Mouse (Mus musculus) intestine, embryonic 16.5 days (tissue): ENCODE data around the gene Sgta. TPM values are rescaled to one million over a fixed set of nuclear protein-coding genes. Genes with fewer than 3 reads are reported as not detected.

Experiments used
- ATAC-seq: fragments of 200-750 bp; cut with Nextera tagmentation; 2 replicates; pipeline ENCODE4 v1.8.0; 2017; ENCODE audit warnings: moderate TSS enrichment, moderate library complexity
- H3K27ac ChIP-seq: fragments of 300-500 bp; sonication (generic); 2 replicates; pipeline ENCODE4 v1.5.1; 2014; ENCODE audit warnings: mild to moderate bottlenecking, low read length
- H3K27me3 ChIP-seq: fragments of 300-500 bp; sonication (generic); replicated peaks from 2 replicates; pipeline ENCODE4 v1.6.1; 2014; ENCODE audit warnings: low read length, control low read depth, mixed read lengths; ENCODE audit not compliant: control insufficient read depth, insufficient read depth
- H3K36me3 ChIP-seq: fragments of 300-500 bp; sonication (generic); 2 replicates; pipeline ENCODE4 v1.6.1; 2014; ENCODE audit warnings: low read length, control low read depth; ENCODE audit not compliant: control insufficient read depth, insufficient read depth
- H3K4me1 ChIP-seq: fragments of 300-500 bp; sonication (generic); 2 replicates; pipeline ENCODE4 v1.6.1; 2014; ENCODE audit warnings: low read length, control low read depth, mixed read lengths; ENCODE audit not compliant: control insufficient read depth, insufficient read depth
- H3K4me2 ChIP-seq: fragments of 300-500 bp; sonication (generic); 2 replicates; pipeline ENCODE4 v1.6.1; 2014; ENCODE audit warnings: low read depth, low read length, control low read depth
- H3K4me3 ChIP-seq: fragments of 300-500 bp; sonication (generic); 2 replicates; pipeline ENCODE4 v1.5.1; 2014; ENCODE audit warnings: mild to moderate bottlenecking, low read length
- H3K9ac ChIP-seq: fragments of 300-500 bp; sonication (generic); 2 replicates; pipeline ENCODE4 v1.6.1; 2014; ENCODE audit warnings: low read depth, low read length
- H3K9me3 ChIP-seq: fragments of 300-500 bp; sonication (generic); 2 replicates; pipeline ENCODE4 v1.6.1; 2016; ENCODE audit warnings: low read length, control low read depth; ENCODE audit not compliant: control insufficient read depth
- WGBS: fragments of 180-500 bp; shearing (Covaris S2); extraction: QIAGEN DNeasy Blood & Tissue Kit; methylation state at CpG from one replicate; pipeline ENCODE4 v1.1.7; 2014; 5-methylcytosine and 5-hydroxymethylcytosine counted together
- microRNA-seq: library from miRNA; unstranded; fragments of <30 nt; microRNA quantifications from one replicate; pipeline ENCODE4, GENCODE M21; 2016
- polyA plus RNA-seq: library from polyadenylated mRNA; unstranded; fragments of >200 nt; fragmentation: Nextera tagmentation; extraction: Ambion mirVana; gene quantifications from 2 replicates; pipeline ENCODE4 v1.2.1, GENCODE M21; 2015

Gene Sgta
- polyA plus RNA-seq, 1 experiment from 2014 or later: 204 TPM

- WGBS: 16% methylated on average over 12 of the region's 12 CpGs
- no peak overlapping the region for H3K4me2 ChIP-seq
Observed at GRCm38 (mm10) chr10:80998778-80999177, 61.2 kb downstream of the Sgta start.

GRCm38 (mm10) chr10:80998021-80998420, 62.0 kb downstream of the Sgta start:
- peaks cover 6% of the 10 kb centered on the region for H3K4me1 ChIP-seq
- no peak overlapping the region for H3K4me2 ChIP-seq
- H3K9ac ChIP-seq: no peak overlapping the region
- no peaks in the 10 kb centered on the region for H3K9me3 ChIP-seq
- ATAC-seq: no peak
- peaks cover 11% of the 10 kb centered on the region; the same call in 1 of the 2 replicates for H3K27me3 ChIP-seq
- 46% methylated on average over 14 of the region's 14 CpGs for WGBS
- H3K4me3 ChIP-seq: no peak overlapping the region
- no peak overlapping the region for H3K27ac ChIP-seq
- H3K36me3 ChIP-seq: no peaks in the 10 kb centered on the region

More at GRCm38 (mm10) chr10:80998778-80999177, 61.2 kb downstream of the Sgta start:
- Histone ChIP-seq H3K4me3 (no peak overlapping the region), H3K36me3 (no peaks in the 10 kb centered on the region), H3K4me1 (peaks cover 6% of the 10 kb centered on the region), H3K9ac (no peak overlapping the region), H3K27ac (no peak overlapping the region), H3K9me3 (no peaks in the 10 kb centered on the region), H3K27me3 (peaks cover 11% of the 10 kb centered on the region; the same call in 1 of the 2 replicates)
- ATAC-seq: peak; percentile 44; the same call in 1 of the 2 replicates

GRCm38 (mm10) chr10:80997332-80997731, 62.6 kb downstream of the Sgta start:
- H3K4me3 ChIP-seq: no peak overlapping the region
- peaks cover 6% of the 10 kb centered on the region for H3K4me1 ChIP-seq
- no peaks in the 10 kb centered on the region for H3K36me3 ChIP-seq
- H3K9me3 ChIP-seq: no peaks in the 10 kb centered on the region
- ATAC-seq: no peak
- no peak overlapping the region for H3K27ac ChIP-seq
- no peak overlapping the region for H3K9ac ChIP-seq
- 85% methylated on average over 8 of the region's 8 CpGs for WGBS
- H3K4me2 ChIP-seq: no peak overlapping the region
- peaks cover 11% of the 10 kb centered on the region; the same call in 1 of the 2 replicates for H3K27me3 ChIP-seq

- 94% methylated on average over 8 of the region's 8 CpGs for WGBS
- Histone ChIP-seq H3K9ac (no peak overlapping the region), H3K9me3 (no peaks in the 10 kb centered on the region), H3K27ac (no peak overlapping the region), H3K4me2 (no peak overlapping the region), H3K36me3 (no peaks in the 10 kb centered on the region), H3K4me1 (peaks cover 6% of the 10 kb centered on the region), H3K27me3 (peaks cover 11% of the 10 kb centered on the region; the same call in 1 of the 2 replicates), H3K4me3 (no peak overlapping the region)
- no peak for ATAC-seq
Observed at GRCm38 (mm10) chr10:80996501-80996900, 63.5 kb downstream of the Sgta start.

GRCm38 (mm10) chr10:80995091-80995632, 64.8 kb downstream of the Sgta start:
- peak; percentile 24; the same call in 1 of the 2 replicates for ATAC-seq
- H3K9ac ChIP-seq: peak overlapping the region; percentile 35

GRCm38 (mm10) chr10:80994621-80995020, 65.4 kb downstream of the Sgta start:
- Histone ChIP-seq H3K4me1 (peaks cover 4% of the 10 kb centered on the region), H3K27ac (no peak overlapping the region), H3K36me3 (no peaks in the 10 kb centered on the region), H3K27me3 (peaks cover 11% of the 10 kb centered on the region; the same call in 1 of the 2 replicates), H3K9ac (no peak overlapping the region; the same call in 1 of the 2 replicates), H3K9me3 (no peaks in the 10 kb centered on the region), H3K4me3 (no peak overlapping the region), H3K4me2 (no peak overlapping the region)
- ATAC-seq: 0 out of 2 replicates have a peak, but pooled peaks have one; percentile 21
- WGBS: 50% methylated on average over 4 of the region's 4 CpGs

More at GRCm38 (mm10) chr10:80995091-80995632, 64.8 kb downstream of the Sgta start:
- H3K9me3 ChIP-seq: no peaks in the 10 kb centered on the region
- 0 out of 2 replicates have a peak overlapping the region, but pooled peaks have one; percentile 8 for H3K4me3 ChIP-seq
- 10% methylated on average over 21 of the region's 21 CpGs for WGBS
- H3K36me3 ChIP-seq: no peaks in the 10 kb centered on the region
- H3K4me2 ChIP-seq: peak overlapping the region; percentile 34; the same call in 1 of the 2 replicates
- H3K4me1 ChIP-seq: peaks cover 6% of the 10 kb centered on the region
- H3K27me3 ChIP-seq: peaks cover 11% of the 10 kb centered on the region; the same call in 1 of the 2 replicates
- H3K27ac ChIP-seq: no peak overlapping the region

Small RNA genes lying within 50 kb of the gene (microRNA-seq; reads per million reads assigned to microRNA genes)
- gene Mir5615-1 (not detected), gene Mir5615-2 (not detected)

Other genes starting within 250 kb of the Sgta start
- 0.70 and 0.82 TPM in 2 replicates for gene Jsrp1, start 246.7 kb downstream of the Sgta start, polyA plus RNA-seq
- gene Oaz1, start 233.5 kb downstream of the Sgta start, polyA plus RNA-seq: 1,610 and 1,714 TPM in 2 replicates
- 0.07 and 0.10 TPM in 2 replicates for gene Lingo3, start 216.1 kb downstream of the Sgta start, polyA plus RNA-seq
- gene Lsm7, start 205.0 kb downstream of the Sgta start, polyA plus RNA-seq: 198 and 240 TPM in 2 replicates
- gene Sppl2b, start 204.9 kb downstream of the Sgta start, polyA plus RNA-seq: 36.2 and 36.6 TPM in 2 replicates
- gene Tmprss9, start 188.3 kb downstream of the Sgta start, polyA plus RNA-seq: 0.06 TPM in 1 of 2 replicates, not detected in the other
- 390 and 410 TPM in 2 replicates for gene Timm13, start 159.2 kb downstream of the Sgta start, polyA plus RNA-seq
- 38.6 and 41.0 TPM in 2 replicates for gene Lmnb2, start 141.9 kb downstream of the Sgta start, polyA plus RNA-seq
- 26.5 and 29.1 TPM in 2 replicates for gene Gadd45b, start 130.1 kb downstream of the Sgta start, polyA plus RNA-seq
- gene Gng7, start 45.2 kb downstream of the Sgta start, polyA plus RNA-seq: 3.6 and 4.0 TPM in 2 replicates
- 0.61 and 0.92 TPM in 2 replicates for gene Diras1, start 34.5 kb downstream of the Sgta start, polyA plus RNA-seq
- 18.1 and 18.9 TPM in 2 replicates for gene Slc39a3, start 22.8 kb downstream of the Sgta start, polyA plus RNA-seq
- 48.7 and 53.8 TPM in 2 replicates for gene Thop1, start 9.9 kb upstream of the Sgta start, polyA plus RNA-seq
- 123 and 180 TPM in 2 replicates for gene Creb3l3, start 38.7 kb upstream of the Sgta start, polyA plus RNA-seq
- 214 and 225 TPM in 2 replicates for gene Map2k2, start 45.7 kb upstream of the Sgta start, polyA plus RNA-seq
- gene Zbtb7a, start 75.0 kb upstream of the Sgta start, polyA plus RNA-seq: 46.2 and 47.4 TPM in 2 replicates
- gene Pias4, start 107.7 kb upstream of the Sgta start, polyA plus RNA-seq: 52.5 and 54.4 TPM in 2 replicates
- 526 and 531 TPM in 2 replicates for gene Eef2, start 116.5 kb upstream of the Sgta start, polyA plus RNA-seq
- gene Dapk3, start 122.8 kb upstream of the Sgta start, polyA plus RNA-seq: 15.4 and 47.6 TPM in 2 replicates
- not detected in 2 replicates for gene 4930442H23Rik, start 123.7 kb upstream of the Sgta start, polyA plus RNA-seq
- gene Nmrk2, start 141.9 kb upstream of the Sgta start, polyA plus RNA-seq: 0.17 TPM in 1 of 2 replicates, not detected in the other
- gene Atcay, start 170.7 kb upstream of the Sgta start, polyA plus RNA-seq: 1.4 and 1.5 TPM in 2 replicates
- gene Zfr2, start 173.0 kb upstream of the Sgta start, polyA plus RNA-seq: 7.1 and 8.0 TPM in 2 replicates
- gene Matk, start 192.8 kb upstream of the Sgta start, polyA plus RNA-seq: 2.0 and 2.3 TPM in 2 replicates
- gene Mrpl54, start 206.8 kb upstream of the Sgta start, polyA plus RNA-seq: 240 and 249 TPM in 2 replicates
- 72.2 and 83.1 TPM in 2 replicates for gene Apba3, start 206.8 kb upstream of the Sgta start, polyA plus RNA-seq
- 53.2 and 56.6 TPM in 2 replicates for gene Tjp3, start 231.4 kb upstream of the Sgta start, polyA plus RNA-seq
- gene Pip5k1c, start 232.8 kb upstream of the Sgta start, polyA plus RNA-seq: 35.4 and 40.5 TPM in 2 replicates